11 mouse cellular contexts compared by ENCODE assay signal in genomic region chr5:121822786-121823505, GRCm38 (mm10). TPM values are rescaled to one million over a fixed set of nuclear protein-coding genes. Genes with fewer than 3 reads are reported as not detected.
DNase-seq lines count a peak whose midpoint lies in the region; ATAC-seq and TF ChIP-seq lines count a peak whose summit lies in the region.
"Had no signal": no experiment of that assay in that cellular context is flagged by ENCODE, and none has a peak within 500 bp of the region (broad histone marks: within the 10 kb centered on the region; RNA-seq: fewer than 3 reads in every experiment).

No protein-coding gene starts in this region.

- no peaks in the 10 kb centered on the region for H3K9me3 ChIP-seq in hindbrain, embryonic 13.5 days
- H3K9me3 ChIP-seq in hindbrain, embryonic 11.5 days (ENCODE audit: control insufficient read depth, low read length): no peaks in the 10 kb centered on the region

- no peak overlapping the region for H3K9ac ChIP-seq in hindbrain, embryonic 13.5 days
- H3K9ac ChIP-seq in hindbrain, embryonic 11.5 days (ENCODE audit: low read depth, low read length): no peak overlapping the region

- no peak overlapping the region for H3K4me3 ChIP-seq in hindbrain, embryonic 13.5 days
- H3K4me3 ChIP-seq in hindbrain, embryonic 11.5 days (ENCODE audit: low read depth, low read length): no peak overlapping the region
- H3K4me3 ChIP-seq in spleen, adult 2 months (ENCODE audit: extremely low read depth, insufficient read depth, insufficient read length): no peak overlapping the region

- no peak overlapping the region for H3K4me2 ChIP-seq in hindbrain, embryonic 13.5 days
- no peak overlapping the region for H3K4me2 ChIP-seq in hindbrain, embryonic 11.5 days (replicated peaks; ENCODE audit: low read depth, low read length)

- TF ChIP-seq POLR2A in spleen, adult 2 months (IDR thresholded peaks at IDR 0.05; ENCODE audit: low read depth, low read length): no peak

- peaks cover 43% of the 10 kb centered on the region for H3K36me3 ChIP-seq in hindbrain, embryonic 13.5 days
- H3K36me3 ChIP-seq in hindbrain, embryonic 11.5 days (ENCODE audit: control insufficient read depth, insufficient read depth, low read length): 0 out of 2 replicates have a peak, but pooled peaks cover 3% of the 10 kb centered on the region
- H3K36me3 ChIP-seq in spleen, adult 2 months (ENCODE audit: control insufficient read depth, insufficient read depth, low read length): peaks cover 58% of the 10 kb centered on the region

- H3K27ac ChIP-seq in hindbrain, embryonic 13.5 days: peak overlapping the region; percentile 19; the same call in 1 of the 2 replicates
- H3K27ac ChIP-seq in hindbrain, embryonic 11.5 days (ENCODE audit: low read depth, low read length): no peak overlapping the region
- H3K27ac ChIP-seq in spleen, adult 2 months (ENCODE audit: insufficient read depth, low read length): peak overlapping the region; percentile 12; the same call in 1 of the 2 replicates

- peak; percentile 17 to 50 for DNase-seq in adrenal gland, adult (ENCODE audit: inconsistent age in 2 of 2, low spot score in 1 of 2)
- no peak for DNase-seq in adrenal gland, postnatal 36 days
- no peak for DNase-seq in hindbrain, embryonic 11.5 days (ENCODE audit: low spot score)
- no peak for DNase-seq in spleen, adult 2 months (ENCODE audit: low read depth in 1 of 2, low spot score in 2 of 2)
- no peak for DNase-seq in spleen, postnatal 10 days (ENCODE audit: low spot score in 2 of 2)
- DNase-seq in left cerebral cortex, adult 18-20 months (ENCODE audit: low spot score in 2 of 2): no peak
- no peak for DNase-seq in gastrocnemius, postnatal 10 days
- DNase-seq: layer of hippocampus, adult 9-11 months; left cerebral cortex, postnatal 4 days; spleen, adult 18-20 months had no signal

- peaks cover 7% of the 10 kb centered on the region for H3K27me3 ChIP-seq in hindbrain, embryonic 13.5 days
- H3K27me3 ChIP-seq in hindbrain, embryonic 11.5 days (ENCODE audit: control insufficient read depth, insufficient read depth, low read length): no peaks in the 10 kb centered on the region
- H3K27me3 ChIP-seq in spleen, adult 2 months (ENCODE audit: control insufficient read depth, insufficient read depth, low read length): no peaks in the 10 kb centered on the region

- peaks cover 13% of the 10 kb centered on the region for H3K4me1 ChIP-seq in hindbrain, embryonic 13.5 days (replicated peaks)
- 0 out of 2 replicates have a peak, but pooled peaks cover 2% of the 10 kb centered on the region for H3K4me1 ChIP-seq in hindbrain, embryonic 11.5 days (replicated peaks; ENCODE audit: control insufficient read depth, insufficient read depth, low read length)
- H3K4me1 ChIP-seq in spleen, adult 2 months (ENCODE audit: control insufficient read depth, insufficient read depth, insufficient read length): peaks cover 30% of the 10 kb centered on the region; the same call in 1 of the 2 replicates

- TF ChIP-seq CTCF in spleen, adult 2 months (IDR thresholded peaks at IDR 0.05; ENCODE audit: extremely low read depth, insufficient read depth, insufficient read length, insufficient replicate concordance): no peak

- no peak for ATAC-seq in hindbrain, embryonic 13.5 days (ENCODE audit: low FRiP score)
- no peak for ATAC-seq in hindbrain, embryonic 11.5 days (ENCODE audit: low FRiP score)

- WGBS in hindbrain, embryonic 13.5 days: 80% methylated on average over 7 of the region's 7 CpGs
- 81% methylated on average over 7 of the region's 7 CpGs for WGBS in hindbrain, embryonic 11.5 days
- WGBS in spleen, adult 2 months: 76% methylated on average over 7 of the region's 7 CpGs

RNA-seq across cellular contexts. Expression of gene Sh2b3, which starts 14.5 kb away (rescaled TPM):
- 10 to 100 TPM; 33.7 to 34.8 TPM for total RNA-seq in adrenal gland, postnatal 36 days (2021)
- polyA plus RNA-seq in hindbrain, embryonic 13.5 days (2015; fragmentation: Nextera tagmentation; extraction: Ambion mirVana): 6.4 and 6.5 TPM in 2 replicates
- polyA plus RNA-seq in hindbrain, embryonic 11.5 days (2014; fragmentation: Nextera tagmentation; extraction: Ambion mirVana): 8.4 and 9.6 TPM in 2 replicates
- polyA plus RNA-seq in spleen, adult 2 months (2012; rRNA removed): 118 and 259 TPM in 2 replicates
- total RNA-seq in left cerebral cortex, adult 18-20 months (2021): 10 to 100 TPM; 24.3 to 26.4 TPM
- 10 to 100 TPM; 18.3 to 22.5 TPM for total RNA-seq in gastrocnemius, postnatal 10 days (2021)

RNA-seq across cellular contexts. Expression of gene Pheta1, which starts 25.8 kb away (rescaled TPM):
- total RNA-seq in adrenal gland, postnatal 36 days (2021): 1 to 10 TPM; 5.5 to 7.0 TPM
- 45.5 and 47.4 TPM in 2 replicates for polyA plus RNA-seq in hindbrain, embryonic 13.5 days (2015; fragmentation: Nextera tagmentation; extraction: Ambion mirVana)
- polyA plus RNA-seq in hindbrain, embryonic 11.5 days (2014; fragmentation: Nextera tagmentation; extraction: Ambion mirVana): 27.0 and 29.3 TPM in 2 replicates
- polyA plus RNA-seq in spleen, adult 2 months (2012; rRNA removed): 5.1 and 5.9 TPM in 2 replicates
- total RNA-seq in left cerebral cortex, adult 18-20 months (2021): 10 to 100 TPM in 1 of 2 experiments, 1 to 10 TPM in 1; 9.8 to 10.1 TPM
- total RNA-seq in gastrocnemius, postnatal 10 days (2021): 1 to 10 TPM; 6.4 to 7.6 TPM

Comparison
In these comparisons a context has a peak if more than half of its experiments do, and no peak if none do; other contexts are left out.
1. DNase-seq: peak in adrenal gland, adult (2 of 2); none in adrenal gland, postnatal 36 days (0 of 2), hindbrain, embryonic 11.5 days (single experiment), spleen, adult 2 months (0 of 2), spleen, postnatal 10 days (0 of 2), left cerebral cortex, adult 18-20 months (0 of 2) and gastrocnemius, postnatal 10 days (single experiment).